Comparison of ENCODE assay signal across 8 mouse cellular contexts in the genomic region with DNA sequence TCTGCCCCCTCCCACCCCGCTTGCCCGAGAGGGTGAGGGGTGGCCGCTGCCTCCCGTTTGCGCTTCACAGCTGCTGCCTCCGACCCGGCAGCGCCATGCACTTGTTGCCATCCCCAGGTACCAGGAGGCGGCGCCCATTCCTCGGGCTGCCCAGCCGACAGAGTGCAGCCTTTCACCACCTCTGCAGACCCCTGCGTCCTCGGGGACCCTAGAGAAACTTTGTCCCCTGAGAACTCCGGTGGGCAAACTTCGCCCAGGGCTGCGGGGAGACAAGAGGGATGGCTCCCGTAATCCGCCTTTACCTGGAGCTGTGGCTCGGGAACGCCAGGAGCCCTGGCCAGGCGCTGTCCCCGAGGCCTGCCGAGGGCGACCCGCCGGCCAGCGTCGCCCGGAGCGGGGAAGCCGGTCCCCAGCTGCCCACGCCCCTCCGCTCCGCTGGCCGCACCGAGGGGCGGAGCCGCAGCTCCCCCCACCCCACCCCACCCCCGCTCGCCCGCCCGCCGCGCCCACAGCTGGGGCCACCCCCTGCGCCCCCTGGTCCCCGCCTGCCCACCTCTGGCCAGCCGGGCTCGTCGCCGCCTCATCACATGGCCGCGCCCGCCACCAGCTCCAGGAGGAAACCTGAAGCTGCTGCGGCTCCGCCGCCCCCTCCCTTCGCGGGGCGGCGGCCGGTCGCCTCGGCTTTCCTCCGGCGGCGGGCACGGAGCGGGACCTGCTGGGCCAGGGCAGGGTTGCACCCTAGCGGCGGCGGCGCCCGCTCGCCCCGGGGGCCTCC. TPM values are rescaled to one million over a fixed set of nuclear protein-coding genes. Genes with fewer than 3 reads are reported as not detected.
DNase-seq lines count a peak whose midpoint lies in the region; ATAC-seq and TF ChIP-seq lines count a peak whose summit lies in the region.

A gene (minus strand): TSS at position 669 of the 775 bp plus-strand sequence.

- intact Hi-C loops in gastrocnemius, postnatal 14 days (cut with DNase I; ENCODE audit: low total_unique reads), result no loop called here
- intact Hi-C loops in left cerebral cortex, postnatal 10 days (cut with DNase I), result no loop called here

- peak; percentile 70 for TF ChIP-seq CTCF in hindbrain, postnatal 0 days (IDR thresholded peaks at IDR 0.05; ENCODE audit: low read depth)

- H3K4me3 ChIP-seq in hindbrain, postnatal 0 days (ENCODE audit: low read length), result peak within 1 kb of the TSS; percentile 56
- peak within 1 kb of the TSS; percentile 89 for H3K4me3 ChIP-seq in megakaryocyte, embryonic 14.5 days (replicated peaks)

- peak; percentile 83 for ATAC-seq in hindbrain, postnatal 0 days

- no peaks in the 10 kb centered on the region for H3K27me3 ChIP-seq in hindbrain, postnatal 0 days (ENCODE audit: insufficient read depth, low read length)
- H3K27me3 ChIP-seq in megakaryocyte, embryonic 14.5 days (replicated peaks), result peaks cover 67% of the 10 kb centered on the region

- H3K36me3 ChIP-seq in hindbrain, postnatal 0 days (ENCODE audit: insufficient read depth, low read length), result no peaks in the 10 kb centered on the region
- no peaks in the 10 kb centered on the region for H3K36me3 ChIP-seq in megakaryocyte, embryonic 14.5 days (replicated peaks; ENCODE audit: low read length)

- H3K9me3 ChIP-seq in hindbrain, postnatal 0 days (ENCODE audit: low read length), result no peaks in the 10 kb centered on the region
- H3K9me3 ChIP-seq in megakaryocyte, embryonic 14.5 days, result peaks cover 9% of the 10 kb centered on the region

- peak within 1 kb of the TSS; percentile 68 for H3K9ac ChIP-seq in hindbrain, postnatal 0 days (replicated peaks; ENCODE audit: low read length)

- WGBS in hindbrain, postnatal 0 days, result under 1% methylated on average over 41 of the region's 76 CpGs

- peak within 1 kb of the TSS; percentile 72 for H3K27ac ChIP-seq in hindbrain, postnatal 0 days

- no peaks in the 10 kb centered on the region for H3K4me1 ChIP-seq in hindbrain, postnatal 0 days (ENCODE audit: insufficient read depth, low read length)
- H3K4me1 ChIP-seq in megakaryocyte, embryonic 14.5 days, result peaks cover 12% of the 10 kb centered on the region

- peak within 1 kb of the TSS; percentile 99 for H3K4me2 ChIP-seq in hindbrain, postnatal 0 days (ENCODE audit: low read depth, low read length)

- peak; percentile 20 for DNase-seq in WW6 (ENCODE audit: low read depth, low spot score)
- DNase-seq in cerebellum, postnatal 4 days (ENCODE audit: low spot score in 2 of 2), result peak; percentile 31 to 35
- DNase-seq in gastrocnemius, postnatal 14 days, result peak; percentile 77
- DNase-seq in hindbrain, postnatal 0 days (ENCODE audit: low spot score), result peak; percentile 65
- peak; percentile 13 to 81 for DNase-seq in left cerebral cortex, postnatal 10 days (ENCODE audit: extremely low spot score in 1 of 2, low spot score in 2 of 2)
- DNase-seq in right cerebral cortex, postnatal 25 days, result peak; percentile 50
- DNase-seq in urinary bladder, postnatal 36 days (ENCODE audit: low spot score in 2 of 2), result peak; percentile 58 to 81

RNA-seq across cellular contexts. Expression of the gene that starts here (rescaled TPM):
- total RNA-seq in gastrocnemius, postnatal 14 days (2021), result 1 to 10 TPM; 3.8 to 4.6 TPM
- total RNA-seq in hindbrain, postnatal 0 days (2014; rRNA removed), result 21.9 and 29.9 TPM in 2 replicates
- 28.4 and 29.2 TPM in 2 replicates for polyA plus RNA-seq in hindbrain, postnatal 0 days (2015; fragmentation: Nextera tagmentation; extraction: Ambion mirVana)
- total RNA-seq in left cerebral cortex, postnatal 10 days (2021), result 10 to 100 TPM; 52.0 to 54.8 TPM
- polyA plus RNA-seq in megakaryocyte, embryonic 14.5 days (2012; ENCODE audit: insufficient read depth, low replicate concordance), result not detected in 2 replicates

Comparison
In these comparisons a context has a peak if more than half of its experiments do, and no peak if none do; other contexts are left out.
1. Peak in every context shown above with its lines: DNase-seq, ATAC-seq, H3K4me3 ChIP-seq and H3K27ac ChIP-seq.
2. RNA of the gene that starts here (polyA plus RNA-seq): 28.4 to 29.2 TPM in hindbrain, postnatal 0 days; not detected in megakaryocyte, embryonic 14.5 days; every median in the first group is over 10 times any median in the second.
3. DNase-seq: peak in every context shown above with its lines; median percentile 77 in gastrocnemius, postnatal 14 days; 70 in urinary bladder, postnatal 36 days; 65 in hindbrain, postnatal 0 days; 50 in right cerebral cortex, postnatal 25 days; 47 in left cerebral cortex, postnatal 10 days; 33 in cerebellum, postnatal 4 days; 20 in WW6.